Mouse (Mus musculus) heart, postnatal 0 days (tissue): ENCODE measurements at regions not wholly inside any gene's neighbourhood (a gene's known extent, or its start where the extent isn't known, plus 50 kb on each side); places are given as distances from the start of the nearest gene placed in this dataset.

Experiments
- CTCF ChIP-seq: IDR thresholded peaks from 2 replicates; pipeline ENCODE4 v1.5.1; 2016; ENCODE audit warnings: antibody characterized with exemption, control low read depth, low read depth
- EP300 ChIP-seq: IDR thresholded peaks from 2 replicates; pipeline ENCODE4 v1.6.1; 2016; ENCODE audit warnings: antibody characterized with exemption, low read depth

DNA sequence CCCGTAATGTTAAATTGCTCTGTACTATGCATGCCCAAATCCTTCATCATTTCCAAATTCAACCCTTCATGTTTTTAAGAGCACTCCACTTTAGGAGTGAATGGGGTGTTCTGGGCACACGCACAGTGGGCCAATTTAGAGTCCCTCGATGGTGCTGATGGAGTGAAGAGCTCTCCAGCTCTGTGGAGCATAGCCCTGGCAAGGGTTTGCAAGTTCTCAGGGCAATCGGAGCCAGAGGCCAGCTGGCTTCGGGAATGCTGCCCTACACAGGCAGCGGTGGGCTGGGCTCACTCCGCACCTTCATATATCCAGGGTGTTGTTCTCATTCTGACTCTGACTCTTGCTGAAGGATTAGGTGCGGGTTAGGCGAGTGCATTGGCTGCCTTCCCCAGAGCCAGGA is 549.5 kb downstream of the Vrk1 start:
- TF ChIP-seq CTCF (no peak), EP300 (no peak)
